Mouse (Mus musculus) testis, postnatal 14 days (tissue): ENCODE results near the gene Dock4.
"Not testable (repeated sequence)": the region's sequence is repeated elsewhere in the genome, so short reads cannot be mapped to it uniquely, and the experiment has no call there.

ENCODE experiments used
- DNase-seq: peaks from one replicate; pipeline ENCODE4 v3.0.0; 2021; ENCODE audit warnings: low spot score

Gene Dock4

DNA sequence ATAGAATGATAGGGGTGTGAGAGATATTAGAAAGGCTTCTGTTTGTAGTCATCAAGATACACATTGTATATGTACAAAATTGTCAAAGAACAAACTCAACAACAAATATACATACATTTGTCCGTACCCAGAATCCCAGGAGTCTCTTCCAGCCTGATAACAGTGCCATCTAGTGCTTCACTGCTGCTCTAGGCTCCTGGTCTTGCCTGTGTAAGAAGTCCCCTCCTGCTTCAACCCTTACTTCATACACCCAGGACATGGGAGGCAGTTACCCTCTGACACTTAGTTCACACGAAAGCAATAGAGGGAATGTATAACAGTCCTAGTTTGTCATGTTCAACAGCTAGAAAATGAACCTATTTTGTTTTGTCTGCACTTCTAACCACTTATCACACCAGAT lies 378.5 kb downstream of the Dock4 start:
- DNase-seq, result no peak

DNA sequence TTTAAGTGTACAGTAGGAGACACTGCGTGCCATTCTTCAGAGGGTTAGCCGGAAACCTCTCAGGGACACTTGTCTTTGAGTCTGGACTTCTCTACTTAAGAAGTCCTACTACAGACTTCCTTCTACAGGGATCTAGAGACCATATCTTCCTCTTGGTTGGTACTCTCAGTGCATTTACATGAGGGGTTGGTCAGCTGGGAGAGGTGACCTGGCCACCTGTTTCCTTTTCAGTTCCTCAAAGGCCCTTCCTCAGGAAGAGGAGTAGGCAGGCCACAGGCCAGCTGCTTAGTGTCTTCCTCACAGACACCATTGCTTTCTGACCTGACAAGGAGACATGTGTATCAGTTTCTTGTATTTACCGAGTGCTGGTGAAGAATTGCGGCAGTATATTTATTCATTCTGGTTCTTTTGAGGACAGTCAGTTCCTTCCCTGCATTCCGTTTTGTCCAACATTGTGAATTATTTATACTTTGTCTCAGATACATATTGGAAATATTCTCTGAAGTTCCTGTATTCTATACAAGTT lies 380.2 kb downstream of the Dock4 start:
- DNase-seq, result no peak

DNA sequence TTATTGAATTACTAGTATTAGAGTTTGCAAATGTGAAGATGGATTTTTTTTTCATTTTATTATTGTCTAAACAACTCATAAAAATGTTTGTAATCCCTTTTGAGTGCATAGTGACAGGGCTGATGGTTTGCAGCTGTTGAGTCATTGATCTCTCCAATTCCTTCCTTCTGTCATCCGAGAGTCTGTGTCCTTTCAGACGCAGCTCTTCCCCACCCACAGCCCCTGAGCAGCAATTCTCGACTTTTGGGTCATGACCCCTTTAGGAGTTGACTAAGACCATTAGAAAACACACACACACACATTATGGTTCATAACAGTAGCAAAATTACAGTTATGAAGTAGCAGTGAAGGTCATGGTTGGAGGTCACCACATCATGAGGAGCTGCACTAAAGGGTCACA lies 380.7 kb downstream of the Dock4 start:
- DNase-seq, result no peak

DNA sequence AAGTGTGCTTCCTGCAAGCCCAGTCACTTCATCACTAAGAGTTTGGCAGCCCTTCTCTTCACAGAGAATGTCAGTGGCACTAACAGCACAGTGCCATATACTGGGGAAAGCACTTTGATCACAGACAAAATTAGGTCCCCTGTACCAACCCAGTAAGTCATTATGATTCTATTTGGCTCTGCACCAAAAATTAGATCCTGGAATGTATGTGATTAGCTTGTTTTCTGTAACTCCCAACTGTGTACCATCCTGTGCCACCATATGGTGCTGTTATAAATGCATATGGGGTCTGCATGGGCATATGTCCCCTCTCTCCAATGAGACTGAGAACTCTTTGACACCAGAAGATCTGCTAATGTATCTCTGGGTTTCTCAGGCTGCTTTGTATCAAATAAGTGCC lies 382.3 kb downstream of the Dock4 start:
- DNase-seq, result no peak

DNA sequence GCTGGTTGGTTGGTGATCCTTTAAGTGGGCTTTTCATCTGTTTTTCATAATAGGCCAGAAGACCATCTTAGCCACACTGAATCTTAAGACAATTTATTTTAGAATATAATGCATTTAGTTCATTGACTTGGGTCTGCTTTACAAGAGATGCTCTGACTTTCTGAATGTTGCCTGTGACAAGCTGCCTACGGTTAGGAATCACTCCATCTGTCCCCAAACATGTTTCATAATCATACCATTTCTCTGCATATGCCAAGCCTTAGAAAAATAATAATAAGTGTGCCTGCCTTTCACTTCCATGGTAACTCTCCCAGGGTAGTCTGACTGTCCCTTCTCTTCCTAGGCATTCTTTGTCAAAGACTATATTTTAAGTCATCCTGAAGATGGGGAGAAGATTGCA lies 383.5 kb downstream of the Dock4 start:
- DNase-seq, result no peak

DNA sequence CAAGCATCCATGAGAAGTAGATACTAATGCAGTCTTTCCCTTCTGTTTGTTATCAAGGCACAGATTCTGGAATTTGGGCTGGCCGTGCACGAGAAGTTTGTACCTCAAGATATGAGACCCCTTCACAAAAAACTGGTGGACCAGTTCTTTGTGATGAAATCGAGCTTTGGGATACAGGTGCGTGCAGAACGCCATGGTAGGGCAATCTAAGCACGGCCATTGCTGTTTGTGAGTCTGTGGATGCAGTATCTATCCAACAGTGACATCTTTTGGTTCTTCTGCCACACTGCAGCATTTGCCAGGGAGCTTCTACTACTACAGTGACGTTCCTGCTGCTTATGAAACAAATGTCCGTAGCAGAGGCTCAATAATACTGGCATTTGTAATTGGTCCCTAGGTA lies 386.4 kb downstream of the Dock4 start:
- no peak for DNase-seq

DNA sequence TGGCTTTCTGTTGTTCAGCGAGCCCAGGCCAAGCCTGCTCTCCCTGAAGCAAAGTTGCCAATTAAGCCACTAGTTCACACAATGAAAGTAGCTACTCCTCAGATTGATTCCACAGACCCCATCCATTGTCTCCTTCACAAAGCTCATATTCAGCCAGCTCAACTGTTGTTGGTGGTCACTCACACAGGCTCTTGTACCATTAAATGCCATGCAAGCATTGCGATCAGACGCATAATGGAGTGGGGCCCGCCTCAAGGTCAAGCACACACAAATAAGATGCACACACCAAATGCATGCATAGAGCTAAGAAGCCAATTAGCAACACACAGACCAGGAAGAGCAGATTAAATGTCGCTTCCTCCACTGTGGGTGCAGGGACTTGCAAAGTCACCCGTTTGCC lies 391.2 kb downstream of the Dock4 start:
- DNase-seq, result no peak

DNA sequence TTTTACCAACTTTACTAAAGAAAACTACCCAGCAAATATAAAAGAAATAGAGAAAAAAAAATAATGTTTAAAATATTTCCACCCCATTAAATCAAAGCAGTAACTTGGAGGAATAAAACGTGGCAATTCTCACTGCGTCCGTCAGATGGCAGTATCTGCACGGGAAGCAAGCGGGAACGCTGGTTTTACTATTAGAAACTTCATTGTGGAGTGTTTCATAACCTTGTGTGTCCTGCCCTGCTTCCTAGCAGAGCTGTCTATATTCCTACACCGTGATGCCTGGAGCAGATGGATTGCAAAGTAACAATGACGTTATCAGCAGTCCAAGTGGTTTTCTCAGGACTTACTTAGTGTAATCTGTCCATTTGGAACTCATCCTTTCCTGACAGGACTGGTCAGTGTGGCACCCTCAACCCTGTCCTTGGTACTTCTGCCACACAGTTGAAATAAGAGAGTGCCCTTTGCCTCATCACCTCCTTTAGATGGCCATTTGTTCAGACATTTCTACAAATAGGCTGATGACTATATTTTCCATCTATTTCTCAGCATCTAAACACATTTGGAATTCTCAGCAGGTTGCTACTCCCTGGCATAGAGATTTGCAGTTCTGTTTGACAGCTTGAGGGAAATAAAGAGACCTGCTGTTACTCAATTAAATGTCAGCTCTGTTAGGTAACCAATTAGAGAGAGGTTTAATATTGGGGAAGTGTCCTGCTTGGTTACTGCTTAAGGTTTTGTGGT lies 392.0 kb downstream of the Dock4 start:
- no peak for DNase-seq

DNA sequence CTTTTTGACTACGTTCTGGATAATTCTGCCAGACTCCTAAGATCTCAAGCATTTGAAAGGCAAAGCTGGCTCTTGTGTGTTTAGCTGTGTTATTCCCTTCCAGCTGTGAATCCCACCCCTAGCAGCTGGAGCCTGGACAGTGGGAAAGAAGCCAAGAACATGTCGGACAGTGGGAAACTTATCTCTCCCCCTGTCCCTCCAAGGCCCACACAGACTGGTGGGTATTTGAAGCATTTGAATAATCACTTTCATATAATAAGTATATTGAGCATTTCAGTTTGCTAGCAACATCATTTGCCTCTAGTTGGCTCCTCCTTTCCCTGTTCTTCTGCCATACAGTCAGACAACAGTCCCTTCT lies 392.6 kb downstream of the Dock4 start:
- no peak for DNase-seq

DNA sequence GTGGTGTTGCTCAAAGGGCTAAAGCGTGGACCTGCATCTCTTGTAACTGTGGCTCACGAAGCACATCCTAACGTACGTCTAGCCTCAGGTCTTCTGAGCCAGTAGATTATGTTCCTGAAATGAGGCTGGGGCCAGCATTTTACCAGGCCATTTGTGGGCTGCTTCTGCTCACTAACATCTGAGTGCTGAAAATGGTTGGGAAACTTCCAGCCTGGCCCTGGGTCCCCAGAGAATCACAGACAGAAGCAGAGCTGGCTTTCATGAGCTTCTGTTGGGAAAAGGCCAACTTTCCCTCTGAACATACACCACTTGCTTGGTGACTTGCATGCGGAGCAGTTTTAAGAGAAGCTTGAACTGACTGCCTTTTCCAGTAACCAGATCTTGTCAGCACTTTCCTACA lies 393.2 kb downstream of the Dock4 start:
- DNase-seq, result no peak

DNA sequence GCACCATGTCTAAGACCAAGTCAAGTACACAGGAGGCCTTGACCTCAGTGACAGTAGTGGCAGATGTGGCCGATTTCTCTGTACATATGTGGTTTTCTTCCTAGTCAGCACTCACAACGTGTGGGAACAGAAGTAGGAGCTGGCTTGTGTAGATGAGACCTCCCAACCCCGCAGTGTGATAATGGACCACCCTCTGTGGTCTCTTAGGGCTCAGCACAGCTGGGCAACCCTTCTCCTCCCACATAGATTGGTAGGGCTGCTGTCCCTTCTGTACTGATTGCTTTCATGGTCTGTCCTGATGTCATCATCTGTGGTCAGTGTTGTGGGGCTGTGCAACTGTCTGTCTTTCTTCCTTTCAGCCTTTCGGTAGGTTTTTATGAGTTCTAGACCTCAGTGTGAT lies 394.1 kb downstream of the Dock4 start:
- DNase-seq, result no peak

DNA sequence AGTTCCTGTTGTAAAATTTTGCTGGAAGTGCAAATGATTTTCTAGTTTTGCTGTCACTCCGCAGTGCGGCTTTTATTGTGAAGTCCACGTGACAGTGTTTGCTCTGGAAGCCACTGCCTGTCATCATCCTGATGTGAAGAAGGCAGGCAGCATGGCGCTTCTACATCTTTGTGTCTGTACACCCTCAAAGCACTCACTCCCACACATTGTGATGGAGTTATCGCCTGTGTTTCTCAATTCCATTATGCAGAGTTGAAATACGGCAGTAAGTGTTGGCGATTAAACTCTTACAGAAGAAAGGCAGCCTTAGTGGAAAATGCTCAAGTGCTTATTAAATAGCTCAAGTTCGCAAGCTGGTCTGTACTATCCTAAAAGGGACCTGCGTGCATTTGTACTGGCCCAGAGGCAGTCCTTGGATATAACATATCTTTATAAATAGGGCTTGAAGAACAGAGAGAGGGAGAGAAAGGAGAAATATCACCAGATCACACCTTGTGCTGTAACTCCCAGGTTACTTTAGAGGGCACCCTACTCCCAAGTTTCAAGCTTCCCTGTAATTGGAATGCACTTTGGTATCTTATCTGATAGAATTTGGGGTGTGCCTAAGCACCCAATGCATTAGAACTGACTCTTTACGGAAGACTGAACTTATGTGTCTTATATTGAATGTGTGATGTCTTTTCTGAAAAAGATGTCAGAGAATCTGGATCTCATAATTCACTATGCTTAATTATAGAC lies 396.7 kb downstream of the Dock4 start:
- DNase-seq, result no peak

DNA sequence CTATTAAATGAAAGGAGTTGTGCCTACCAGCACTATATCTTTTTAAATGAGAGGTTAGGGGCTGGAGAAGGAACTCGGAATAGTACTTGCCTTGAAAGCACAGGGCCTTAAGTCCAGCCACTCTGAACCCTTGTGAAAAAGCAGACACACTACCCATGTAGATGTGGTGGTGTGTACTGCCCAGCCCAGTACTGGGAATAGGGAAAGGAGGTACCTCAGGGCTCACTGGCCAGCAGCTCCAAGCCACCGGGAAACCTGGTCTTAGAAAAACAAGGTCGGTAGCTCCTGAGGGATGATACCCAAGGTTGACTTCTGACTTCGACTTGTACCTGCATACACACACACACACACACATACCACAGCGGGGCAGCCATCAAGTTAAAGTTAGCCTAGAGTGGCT lies 397.2 kb downstream of the Dock4 start:
- DNase-seq, result no peak

DNA sequence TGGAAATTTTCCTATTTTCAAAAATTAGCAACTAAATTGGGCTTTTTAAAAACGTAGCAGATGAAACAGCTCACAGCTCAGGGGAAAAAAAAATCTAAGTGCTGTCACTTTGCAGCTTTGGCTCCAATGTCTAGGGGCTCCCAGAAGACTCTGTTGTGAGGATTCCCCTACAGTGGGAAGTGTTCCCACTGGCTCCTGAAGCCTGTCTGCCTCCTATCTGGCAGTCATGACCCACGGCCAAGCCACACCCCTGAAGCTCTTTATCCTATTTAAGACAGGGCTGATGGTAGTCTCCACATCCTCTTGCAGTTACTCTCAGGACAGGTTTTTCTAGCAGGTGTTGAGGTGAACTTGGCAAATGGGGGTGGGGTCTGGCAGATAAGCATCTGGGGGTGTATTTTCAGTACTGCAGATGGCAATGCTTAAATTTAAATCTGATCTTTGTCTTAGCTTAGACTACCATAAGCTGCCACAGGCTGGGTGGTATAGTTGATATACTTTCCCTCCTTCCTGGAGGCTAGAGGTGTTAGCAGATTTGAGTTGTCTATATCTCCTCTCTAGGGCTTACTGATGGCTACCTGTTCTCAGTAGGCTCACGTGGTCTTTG lies 397.8 kb downstream of the Dock4 start:
- no peak for DNase-seq

DNA sequence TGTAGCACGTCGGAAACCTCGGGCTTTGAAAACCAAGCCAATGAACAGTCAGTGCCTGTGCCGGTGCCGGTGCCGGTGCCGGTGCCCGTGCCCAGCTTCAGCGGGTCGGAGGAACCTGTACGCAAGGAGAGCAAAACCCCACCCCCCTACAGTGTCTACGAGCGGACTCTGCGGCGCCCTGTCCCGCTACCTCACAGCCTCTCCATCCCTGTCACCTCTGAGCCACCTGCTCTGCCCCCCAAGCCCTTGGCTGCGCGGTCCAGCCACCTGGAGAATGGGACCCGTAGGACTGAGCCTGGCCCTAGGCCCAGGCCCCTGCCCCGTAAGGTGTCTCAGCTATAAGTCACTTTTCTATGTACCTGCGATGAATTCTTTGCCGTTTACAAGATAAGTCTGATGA lies 398.6 kb downstream of the Dock4 start:
- DNase-seq, result no peak

DNA sequence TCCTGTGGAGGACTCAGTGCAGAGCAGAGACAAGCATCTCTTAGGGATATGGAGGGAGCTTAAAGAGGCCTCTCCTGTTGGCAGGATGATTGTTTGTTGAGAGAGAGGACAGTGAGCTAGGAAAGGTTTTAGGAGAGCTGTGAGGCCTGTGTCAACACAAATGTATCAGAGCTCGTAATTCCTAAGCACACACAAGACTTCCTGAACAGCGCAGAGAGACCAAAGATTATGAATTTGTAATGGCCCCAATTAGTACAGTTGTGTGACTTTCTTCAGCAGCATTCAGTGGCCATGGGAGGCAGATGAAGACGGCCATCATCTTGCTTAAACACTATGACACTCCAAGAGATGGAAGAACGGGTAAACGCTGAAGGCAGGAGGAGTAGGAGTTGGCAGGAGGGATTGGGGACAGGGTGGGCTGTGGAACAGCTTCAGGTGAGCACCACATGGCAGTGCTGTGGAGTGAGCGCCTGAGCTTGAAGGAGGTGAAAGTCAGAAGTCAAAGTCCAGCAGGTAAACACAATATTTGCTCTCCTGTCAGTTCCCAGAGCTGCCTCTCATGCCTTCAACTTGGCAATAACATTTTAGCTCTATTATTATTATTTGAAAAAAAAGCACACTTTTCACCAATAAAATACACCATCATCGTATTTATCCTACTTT lies 409.1 kb downstream of the Dock4 start:
- no peak for DNase-seq

DNA sequence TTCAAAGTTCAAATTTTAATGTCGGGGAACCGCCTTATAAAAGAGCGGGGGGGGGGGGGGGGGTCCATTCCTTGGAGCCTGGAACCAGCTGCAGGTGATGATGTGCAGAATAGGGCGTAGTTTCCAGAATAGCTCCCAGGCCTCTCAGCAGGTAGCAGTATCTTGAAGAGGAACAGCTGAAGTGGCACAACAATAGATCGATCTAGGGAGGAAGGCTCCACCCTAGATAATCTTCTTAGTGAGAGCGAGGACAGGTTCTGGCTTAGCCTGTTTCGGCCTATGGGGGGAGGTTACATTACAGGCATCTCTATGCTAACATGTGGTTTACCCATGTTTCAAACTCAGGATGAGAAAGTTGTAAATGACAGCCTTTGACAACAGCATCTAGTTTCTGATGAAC lies 411.7 kb downstream of the Dock4 start:
- DNase-seq, result no peak

DNA sequence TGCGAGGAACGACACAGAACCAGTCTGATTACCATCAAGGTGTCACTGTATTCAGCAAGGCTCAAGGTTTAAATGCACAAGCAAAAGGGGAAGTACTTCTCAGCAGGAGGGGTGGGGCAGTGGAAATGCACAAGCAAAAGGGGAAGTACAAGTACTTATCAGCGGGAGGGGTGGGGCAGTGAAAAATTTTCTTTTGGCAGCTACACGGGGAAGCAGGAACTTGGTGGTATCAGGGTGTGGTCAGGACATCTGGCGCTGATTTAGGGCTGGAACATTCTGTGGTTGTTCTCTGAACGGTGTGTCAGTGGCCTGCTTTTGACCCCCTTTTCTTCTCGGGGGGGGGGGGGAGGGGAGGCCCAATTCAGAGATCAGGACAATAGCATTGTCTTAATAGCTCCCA lies 413.0 kb downstream of the Dock4 start:
- not testable (repeated sequence) for DNase-seq

DNA sequence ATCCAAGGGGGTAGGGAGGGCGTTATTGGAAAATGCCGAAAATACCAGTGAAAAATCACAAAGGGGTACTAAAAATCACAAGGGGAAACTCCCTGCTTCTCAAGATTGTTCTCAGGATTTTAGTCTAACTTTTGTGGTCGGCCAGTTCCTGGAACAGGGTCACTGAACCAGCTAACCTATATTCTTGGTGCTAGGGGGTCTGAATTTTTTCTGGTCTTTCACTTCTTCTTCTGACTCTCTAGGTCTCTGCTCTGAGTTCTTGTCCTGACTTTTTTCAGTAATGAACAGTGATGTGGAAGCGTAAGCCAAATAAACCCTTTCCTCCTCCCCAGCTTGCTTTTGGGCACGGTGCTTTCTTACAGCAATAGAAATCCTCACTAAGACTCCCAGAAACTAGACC lies 424.6 kb downstream of the Dock4 start:
- no peak for DNase-seq

DNA sequence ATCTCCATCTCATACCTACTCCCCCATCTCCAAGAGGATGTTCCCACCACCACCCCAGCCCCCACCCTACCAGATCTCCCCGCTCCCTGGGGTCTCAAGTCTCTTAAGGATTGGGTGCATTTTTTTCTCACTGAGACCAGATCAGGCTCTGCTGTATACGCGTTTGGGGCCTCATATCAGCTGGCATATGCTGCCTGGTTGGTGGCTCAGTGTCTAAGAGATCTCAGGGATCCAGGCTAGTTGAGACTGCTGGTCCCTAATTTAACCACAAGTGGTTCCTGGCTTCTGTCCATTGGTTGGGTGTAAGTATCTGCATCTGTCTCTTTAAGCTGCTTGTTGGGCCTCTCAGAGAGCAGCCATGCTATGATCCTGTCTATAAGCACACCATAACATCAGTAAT lies 427.0 kb downstream of the Dock4 start:
- DNase-seq, result no peak

DNA sequence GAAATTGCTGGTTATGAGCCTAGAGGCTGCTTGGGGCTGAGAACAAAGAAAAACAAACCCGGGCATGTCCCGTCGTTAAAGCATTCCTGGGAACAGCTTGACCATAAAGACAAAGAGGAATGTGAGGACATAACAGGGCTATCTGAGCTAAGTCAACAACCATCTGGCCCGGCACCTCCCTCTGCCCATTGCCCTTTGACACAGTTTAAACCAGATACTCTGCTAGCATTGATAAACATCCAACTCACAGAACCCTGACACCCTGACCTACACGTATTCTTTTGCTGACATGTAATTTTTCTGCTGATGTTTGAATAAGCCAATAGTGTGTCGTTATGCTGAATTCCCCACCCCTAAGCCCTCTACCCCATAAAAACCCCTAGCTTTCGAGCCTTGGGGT lies 427.5 kb downstream of the Dock4 start:
- not testable (repeated sequence) for DNase-seq

DNA sequence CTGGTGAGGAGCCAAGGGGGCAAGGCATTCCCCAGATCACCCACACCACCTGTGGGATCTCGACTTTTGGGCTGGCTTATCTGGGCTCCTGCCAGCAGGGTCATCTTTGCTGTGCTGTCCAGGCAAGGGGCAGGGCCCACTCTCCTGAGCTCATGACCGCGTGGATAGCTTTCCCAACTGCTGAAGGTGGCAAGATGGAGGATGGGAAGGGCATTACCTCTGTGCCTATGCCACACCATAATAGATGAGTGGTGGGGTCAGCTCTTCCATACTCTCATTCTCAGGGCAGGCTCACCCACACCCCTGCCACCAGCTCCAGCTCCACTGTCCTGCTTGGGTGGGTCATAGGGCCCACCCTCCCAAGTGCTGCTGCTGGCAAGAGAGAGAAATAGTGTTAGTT lies 439.2 kb downstream of the Dock4 start:
- DNase-seq, result no peak

DNA sequence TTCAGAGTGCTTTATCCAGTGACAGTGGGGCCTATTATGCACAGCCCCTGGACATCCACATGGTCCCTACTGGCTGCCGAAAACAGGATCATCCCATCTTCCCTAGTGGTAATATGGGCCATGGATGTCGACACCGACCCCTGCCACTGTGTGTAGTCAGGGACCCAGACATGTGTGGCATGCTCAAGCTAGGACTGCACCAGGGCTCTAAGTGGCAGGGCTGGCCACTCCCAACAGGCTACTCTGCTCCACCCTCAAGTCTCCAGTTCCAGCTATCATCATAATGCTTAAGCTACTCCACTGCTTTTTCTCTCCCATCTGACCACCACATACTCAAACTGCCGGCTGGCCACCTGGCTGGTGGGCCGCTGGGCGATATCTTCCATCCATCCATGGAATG lies 439.6 kb downstream of the Dock4 start:
- no peak for DNase-seq
